Mouse (Mus musculus) lung, postnatal 25 days (tissue): ENCODE data around the gene Plau.
A peak's percentile ranks its signal among the peaks of the same experiment; 100 is the strongest.

ENCODE experiments used
- DNase-seq: peaks from one replicate; pipeline ENCODE4 v3.0.0; 2022; ENCODE audit warnings: low spot score

Plau gene

DNA sequence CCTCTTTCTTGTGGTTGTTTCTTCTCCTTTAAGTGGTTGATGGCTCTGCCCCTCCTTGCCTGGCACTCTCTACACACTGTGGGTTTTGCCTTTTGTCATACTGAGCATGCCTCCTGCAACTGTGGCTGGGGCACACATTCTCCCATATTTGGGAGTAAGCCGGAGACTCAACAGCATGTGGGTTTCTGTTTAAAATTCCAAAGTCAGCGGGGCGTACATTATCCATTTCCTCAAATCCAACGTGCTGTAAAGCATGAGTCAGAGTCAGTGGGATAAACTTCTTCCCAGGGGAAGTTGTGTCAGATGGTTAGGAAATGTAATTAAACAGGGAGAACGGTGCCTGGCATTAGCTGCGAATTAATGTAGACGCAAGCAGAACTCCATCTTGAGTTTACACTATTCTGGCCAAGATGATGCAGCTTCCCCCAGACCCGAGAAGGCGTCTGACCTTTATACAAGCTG, 55.5 kb downstream of the Plau start:
- DNase-seq: peak; percentile 69
